Mouse (Mus musculus): ENCODE data around the gene Krtap26-1. TPM values are rescaled to one million over a fixed set of nuclear protein-coding genes. Genes with fewer than 3 reads are reported as not detected.

The Krtap26-1 gene
- polyA plus RNA-seq (2015; fragmentation: Nextera tagmentation; extraction: Ambion mirVana) = not detected in 2 replicates

DNA sequence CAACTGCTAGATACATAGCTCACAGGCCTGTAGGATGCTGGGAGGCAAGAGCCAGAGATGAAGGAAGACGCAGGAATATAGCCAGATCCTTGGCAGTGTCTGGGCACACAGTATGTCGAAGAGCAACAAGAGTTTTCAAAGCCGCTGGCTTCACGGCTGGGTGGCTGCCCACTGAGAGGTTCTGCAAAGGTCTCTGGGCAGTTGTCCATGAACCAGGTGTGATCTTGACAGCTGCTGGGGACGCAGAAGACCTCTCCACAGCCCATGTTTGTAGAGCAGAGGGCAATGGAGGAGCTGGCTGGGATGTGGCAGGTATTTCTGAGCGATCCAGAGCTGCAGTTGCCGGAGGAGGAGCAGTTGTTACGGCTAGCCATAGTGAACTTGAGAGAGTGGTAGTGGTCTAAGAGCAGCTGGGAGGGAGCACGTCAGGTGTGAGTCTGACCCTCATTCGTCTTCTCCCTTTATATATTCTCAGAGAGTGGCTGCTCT, at the start of gene Krtap26-1:
Gene Krtap26-1, minus strand, starts transcription at position 439 of the 489 bp plus-strand sequence.
- ATAC-seq (replicated peaks; ENCODE audit: low FRiP score, low read depth) = no peak
- WGBS = 35% methylated on average over 10 of the region's 10 CpGs
- no peaks in the 10 kb centered on the region for H3K9me3 ChIP-seq (replicated peaks; ENCODE audit: low read length)
- H3K4me3 ChIP-seq (replicated peaks; ENCODE audit: low read depth, low read length) = no peak within 1 kb of the TSS
- H3K27me3 ChIP-seq (ENCODE audit: insufficient read depth, low read length) = no peaks in the 10 kb centered on the region
- no peak for DNase-seq (ENCODE audit: low spot score)
- TF ChIP-seq CTCF (IDR thresholded peaks at IDR 0.05; ENCODE audit: low read depth) = no peak
- no peaks in the 10 kb centered on the region; the same call in 1 of the 2 replicates for H3K4me1 ChIP-seq (replicated peaks; ENCODE audit: insufficient read depth, low read length)
- no peaks in the 10 kb centered on the region for H3K36me3 ChIP-seq (ENCODE audit: insufficient read depth, low read length)
- H3K9ac ChIP-seq (ENCODE audit: low read depth, low read length) = no peak within 1 kb of the TSS
- H3K27ac ChIP-seq = no peak within 1 kb of the TSS
- no peak within 1 kb of the TSS for H3K4me2 ChIP-seq (ENCODE audit: low read length)

DNA sequence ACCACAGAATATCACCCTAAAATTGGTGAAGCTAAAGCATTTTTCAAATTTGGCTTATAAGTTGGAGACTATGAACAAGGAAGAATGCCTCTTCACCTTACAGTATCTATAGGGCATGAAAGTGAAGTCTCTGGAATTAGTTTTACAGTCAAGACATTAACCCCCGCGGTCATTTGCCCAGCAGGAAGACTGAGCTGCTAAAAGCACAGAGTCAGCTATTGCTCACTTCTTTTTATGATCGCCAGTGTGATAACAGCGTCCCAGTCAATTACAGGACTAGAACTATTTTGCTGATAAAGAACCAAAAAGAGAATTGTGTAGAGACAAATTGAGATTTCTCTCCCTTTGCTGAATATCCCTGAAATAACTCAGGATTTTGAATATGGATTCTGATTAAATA, 48.7 kb upstream of the Krtap26-1 start:
- Histone ChIP-seq H3K4me1 (replicated peaks; ENCODE audit: insufficient read depth, low read length) (no peaks in the 10 kb centered on the region), H3K4me3 (replicated peaks; ENCODE audit: low read depth, low read length) (no peak overlapping the region), H3K4me2 (ENCODE audit: low read length) (no peak overlapping the region), H3K36me3 (ENCODE audit: insufficient read depth, low read length) (no peaks in the 10 kb centered on the region), H3K9ac (ENCODE audit: low read depth, low read length) (no peak overlapping the region), H3K27me3 (ENCODE audit: insufficient read depth, low read length) (no peaks in the 10 kb centered on the region), H3K27ac (no peak overlapping the region), H3K9me3 (replicated peaks; ENCODE audit: low read length) (no peaks in the 10 kb centered on the region)
- ATAC-seq (replicated peaks; ENCODE audit: low FRiP score, low read depth) (no peak), DNase-seq (ENCODE audit: low spot score) (no peak)
- TF ChIP-seq CTCF (IDR thresholded peaks at IDR 0.05; ENCODE audit: low read depth) = no peak
- WGBS = 58% methylated on average over 4 of the region's 4 CpGs

DNA sequence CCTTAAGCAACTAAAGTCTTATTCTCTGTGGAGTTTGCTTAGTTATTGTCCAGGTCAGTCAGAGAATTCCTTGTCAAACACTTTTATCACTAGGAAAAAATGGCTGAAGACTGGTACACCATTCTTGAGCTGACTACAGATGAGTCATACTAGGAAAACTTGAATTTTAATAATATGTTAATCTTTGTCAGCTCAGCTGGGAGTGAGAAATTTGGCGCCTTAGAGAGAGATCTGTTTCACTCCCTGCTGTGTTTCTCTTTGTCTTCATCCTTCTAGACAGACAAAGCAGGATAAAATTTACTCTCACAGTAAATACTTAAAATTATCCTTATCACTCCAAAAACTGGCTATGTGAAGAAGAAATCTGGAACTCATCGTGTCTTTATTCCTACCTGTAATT, 33.7 kb upstream of the Krtap26-1 start:
- Histone ChIP-seq H3K4me2 (ENCODE audit: low read length) (no peak overlapping the region), H3K9me3 (replicated peaks; ENCODE audit: low read length) (no peaks in the 10 kb centered on the region), H3K9ac (ENCODE audit: low read depth, low read length) (no peak overlapping the region), H3K4me1 (replicated peaks; ENCODE audit: insufficient read depth, low read length) (no peaks in the 10 kb centered on the region), H3K36me3 (ENCODE audit: insufficient read depth, low read length) (no peaks in the 10 kb centered on the region), H3K27me3 (ENCODE audit: insufficient read depth, low read length) (no peaks in the 10 kb centered on the region), H3K4me3 (replicated peaks; ENCODE audit: low read depth, low read length) (no peak overlapping the region), H3K27ac (no peak overlapping the region)
- no peak for TF ChIP-seq CTCF (IDR thresholded peaks at IDR 0.05; ENCODE audit: low read depth)
- WGBS = 74% methylated on average over 2 of the region's 2 CpGs
- DNase-seq (ENCODE audit: low spot score) = no peak
- ATAC-seq (replicated peaks; ENCODE audit: low FRiP score, low read depth) = no peak

DNA sequence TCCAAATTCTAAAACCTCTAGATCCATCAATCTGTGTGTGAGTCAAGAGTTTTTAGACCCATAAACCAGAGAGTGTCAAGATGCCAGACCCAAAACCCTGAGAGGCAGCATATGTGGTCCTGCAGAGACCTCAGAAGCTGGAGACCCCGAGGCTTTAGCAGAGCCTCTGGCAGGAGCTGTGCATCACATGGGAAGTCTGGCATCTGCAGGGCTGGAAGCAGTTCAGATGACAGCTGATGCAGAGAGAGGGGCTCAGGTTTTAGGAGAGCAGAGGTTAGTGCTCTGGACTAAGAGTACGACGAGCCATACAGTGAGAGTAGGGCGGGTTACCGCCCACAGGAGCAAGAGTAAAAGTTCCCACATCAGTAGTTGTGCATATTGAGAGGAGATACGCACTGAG, 31.5 kb upstream of the Krtap26-1 start:
- Histone ChIP-seq H3K27ac (no peak overlapping the region), H3K4me1 (replicated peaks; ENCODE audit: insufficient read depth, low read length) (no peaks in the 10 kb centered on the region), H3K27me3 (ENCODE audit: insufficient read depth, low read length) (no peaks in the 10 kb centered on the region), H3K4me3 (replicated peaks; ENCODE audit: low read depth, low read length) (no peak overlapping the region), H3K9ac (ENCODE audit: low read depth, low read length) (no peak overlapping the region), H3K4me2 (ENCODE audit: low read length) (no peak overlapping the region), H3K9me3 (replicated peaks; ENCODE audit: low read length) (no peaks in the 10 kb centered on the region), H3K36me3 (ENCODE audit: insufficient read depth, low read length) (no peaks in the 10 kb centered on the region)
- DNase-seq (ENCODE audit: low spot score) (no peak), ATAC-seq (replicated peaks; ENCODE audit: low FRiP score, low read depth) (no peak)
- TF ChIP-seq CTCF (IDR thresholded peaks at IDR 0.05; ENCODE audit: low read depth) = no peak
- WGBS = 64% methylated on average over 6 of the region's 6 CpGs

DNA sequence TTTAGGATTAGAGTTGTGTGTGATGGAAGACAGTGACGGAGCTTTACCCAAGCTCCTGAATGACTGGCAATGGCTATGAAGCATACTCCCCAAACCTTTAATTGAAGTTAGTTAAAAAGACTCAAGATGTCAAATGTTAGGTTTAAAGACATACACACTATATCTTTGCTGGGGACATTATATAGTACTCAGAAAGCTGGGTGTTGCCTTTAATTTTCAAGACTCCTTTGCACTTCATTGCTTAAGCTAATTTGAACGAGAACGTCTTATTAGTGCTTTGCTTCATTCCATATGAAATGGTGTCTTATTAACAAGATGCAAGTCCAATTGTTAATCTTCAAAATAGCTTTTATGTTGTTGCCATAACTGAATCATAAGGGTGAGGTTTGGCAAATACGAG, 24.0 kb upstream of the Krtap26-1 start, which contains the start of gene Krtap27-1:
Gene Krtap27-1, minus strand, starts transcription at position 101 of the 400 bp plus-strand sequence.
- Histone ChIP-seq H3K9ac (ENCODE audit: low read depth, low read length) (no peak within 1 kb of the TSS), H3K4me1 (replicated peaks; ENCODE audit: insufficient read depth, low read length) (no peaks in the 10 kb centered on the region), H3K4me2 (ENCODE audit: low read length) (no peak within 1 kb of the TSS), H3K36me3 (ENCODE audit: insufficient read depth, low read length) (no peaks in the 10 kb centered on the region), H3K4me3 (replicated peaks; ENCODE audit: low read depth, low read length) (no peak within 1 kb of the TSS), H3K27ac (no peak within 1 kb of the TSS), H3K27me3 (ENCODE audit: insufficient read depth, low read length) (no peaks in the 10 kb centered on the region), H3K9me3 (replicated peaks; ENCODE audit: low read length) (no peaks in the 10 kb centered on the region)
- ATAC-seq (replicated peaks; ENCODE audit: low FRiP score, low read depth) (no peak), DNase-seq (ENCODE audit: low spot score) (no peak)
- 93% methylated on average over 4 of the region's 4 CpGs for WGBS
- no peak for TF ChIP-seq CTCF (IDR thresholded peaks at IDR 0.05; ENCODE audit: low read depth)

DNA sequence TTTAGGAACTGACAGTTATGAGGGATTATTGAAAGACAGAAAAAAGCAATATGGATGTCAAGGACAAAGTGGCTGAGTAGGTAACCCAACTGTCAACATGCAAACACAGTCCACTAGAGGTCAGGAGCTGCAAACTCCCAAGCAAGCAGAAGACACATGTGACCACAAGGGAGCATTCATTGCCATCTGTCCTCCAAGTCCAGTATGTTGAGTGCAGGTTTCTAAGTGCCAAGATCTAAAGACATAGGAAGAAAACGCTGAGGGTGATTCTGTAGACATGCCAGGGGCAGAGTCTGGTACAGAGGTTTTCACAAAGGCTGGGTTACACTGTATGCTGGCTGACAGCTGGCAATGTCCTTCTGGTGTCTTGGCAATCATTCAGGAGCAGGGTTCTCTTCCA, 9.8 kb upstream of the Krtap26-1 start:
- DNase-seq (ENCODE audit: low spot score) = peak; percentile 44
- Histone ChIP-seq H3K4me2 (ENCODE audit: low read length) (no peak overlapping the region), H3K4me1 (replicated peaks; ENCODE audit: insufficient read depth, low read length) (no peaks in the 10 kb centered on the region), H3K4me3 (replicated peaks; ENCODE audit: low read depth, low read length) (no peak overlapping the region), H3K36me3 (ENCODE audit: insufficient read depth, low read length) (no peaks in the 10 kb centered on the region), H3K9ac (ENCODE audit: low read depth, low read length) (no peak overlapping the region), H3K27ac (no peak overlapping the region), H3K27me3 (ENCODE audit: insufficient read depth, low read length) (no peaks in the 10 kb centered on the region), H3K9me3 (replicated peaks; ENCODE audit: low read length) (no peaks in the 10 kb centered on the region)
- ATAC-seq (replicated peaks; ENCODE audit: low FRiP score, low read depth) = peak; percentile 46; the same call in 1 of the 2 replicates
- peak; percentile 81 for TF ChIP-seq CTCF (IDR thresholded peaks at IDR 0.05; ENCODE audit: low read depth)
- WGBS = 60% methylated on average over 1 of the region's 1 CpGs

DNA sequence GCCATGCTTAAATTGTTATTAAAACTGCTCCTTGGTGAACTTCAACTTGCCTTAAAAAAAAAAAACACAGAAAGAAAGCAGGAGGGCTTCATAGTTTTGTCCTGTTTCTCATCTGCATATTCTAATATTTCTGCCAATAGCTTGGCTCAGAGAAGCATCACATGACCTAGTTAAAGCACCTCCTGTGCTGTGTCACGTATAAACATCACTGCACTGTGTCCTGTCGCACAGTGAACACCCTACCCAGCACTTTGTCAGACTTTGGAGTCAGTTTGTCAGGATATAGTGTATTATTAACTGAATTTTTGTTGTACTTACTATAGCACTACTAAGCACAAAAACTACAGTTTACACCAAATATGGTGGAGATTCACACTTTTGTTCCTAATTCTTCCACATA, 4.4 kb upstream of the Krtap26-1 start:
- DNase-seq (ENCODE audit: low spot score) = no peak
- 48% methylated on average over 2 of the region's 2 CpGs for WGBS

More for the DNA sequence above, 4.4 kb upstream of the Krtap26-1 start:
- Histone ChIP-seq H3K27me3 (ENCODE audit: insufficient read depth, low read length) (no peaks in the 10 kb centered on the region), H3K4me1 (replicated peaks; ENCODE audit: insufficient read depth, low read length) (no peaks in the 10 kb centered on the region; the same call in 1 of the 2 replicates), H3K9me3 (replicated peaks; ENCODE audit: low read length) (no peaks in the 10 kb centered on the region), H3K4me3 (replicated peaks; ENCODE audit: low read depth, low read length) (no peak overlapping the region), H3K36me3 (ENCODE audit: insufficient read depth, low read length) (no peaks in the 10 kb centered on the region), H3K27ac (no peak overlapping the region), H3K9ac (ENCODE audit: low read depth, low read length) (no peak overlapping the region), H3K4me2 (ENCODE audit: low read length) (no peak overlapping the region)
- no peak for TF ChIP-seq CTCF (IDR thresholded peaks at IDR 0.05; ENCODE audit: low read depth)
- ATAC-seq (replicated peaks; ENCODE audit: low FRiP score, low read depth) = peak; percentile 91
